Mouse (Mus musculus) left cerebral cortex, postnatal 4 days (tissue): ENCODE results near the gene Map2k5. TPM values are rescaled to one million over a fixed set of nuclear protein-coding genes. Genes with fewer than 3 reads are reported as not detected.
A peak's percentile ranks its signal among the peaks of the same experiment; 100 is the strongest.

ENCODE experiments used
- DNase-seq: peaks from one replicate; pipeline ENCODE4 v3.0.0-alpha.2; 2022
- intact Hi-C: fragments of 180-260 bp; cut with DNase I; formaldehyde crosslinking; loops from one replicate; pipeline ENCODE4 v1.15.1; 2025
- total RNA-seq, 2 experiments: library from RNA; stranded (reverse); gene quantifications; 2 replicates each; pipeline ENCODE4 v1.2.3; 2021

Map2k5 gene
- total RNA-seq, 2 experiments from 2014 or later: 32.9 to 38.4 TPM

- no peak for DNase-seq
- intact Hi-C loops: loop anchor here (5.0 to 10.0 kb wide), 4 partner anchors 328 to 852 kb away; partner anchors contain the start of genes Aagab, Iqch and Spesp1
Measured at GRCm38 (mm10) chr9:63136756-63137614, 240.7 kb downstream of the Map2k5 start.

- DNase-seq: no peak
- intact Hi-C loops: loop anchor here (5.0 to 10.0 kb wide), 4 partner anchors 329 to 851 kb away; partner anchors contain the start of genes Aagab, Iqch and Spesp1
Measured at GRCm38 (mm10) chr9:63136241-63136640, 241.5 kb downstream of the Map2k5 start.

DNA sequence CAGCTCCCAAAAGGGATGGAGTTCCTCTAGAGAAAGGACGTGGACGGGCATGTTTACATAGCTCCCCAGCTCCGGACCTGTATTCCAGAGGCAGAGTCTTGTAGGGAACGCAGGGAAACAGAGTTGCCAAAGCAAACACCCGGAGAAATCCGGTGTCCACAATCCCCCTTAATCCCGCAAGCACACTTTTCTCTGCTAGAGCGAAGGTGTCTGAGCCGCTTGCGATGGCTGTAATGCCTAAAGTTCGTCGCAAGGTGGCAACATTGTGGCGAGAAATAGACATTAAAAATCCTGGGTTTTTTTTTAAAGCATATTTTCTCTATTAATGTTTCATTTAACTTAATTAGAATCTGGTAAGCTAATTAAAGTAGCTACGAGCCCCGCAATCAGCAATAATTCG is 241.9 kb downstream of the Map2k5 start:
- no peak for DNase-seq
- intact Hi-C loops: loop anchor here (5.0 to 10.0 kb wide), 4 partner anchors 329 to 851 kb away; partner anchors contain the start of genes Aagab, Iqch and Spesp1

GRCm38 (mm10) chr9:63135356-63135755 is 242.3 kb downstream of the Map2k5 start:
- no peak for DNase-seq

GRCm38 (mm10) chr9:63133659-63134058 is 244.0 kb downstream of the Map2k5 start:
- no peak for DNase-seq
- intact Hi-C loops: loop anchor here (10.0 kb wide), 3 partner anchors 331 to 849 kb away; partner anchors contain the start of genes Aagab, Iqch and Spesp1

More at GRCm38 (mm10) chr9:63135356-63135755, 242.3 kb downstream of the Map2k5 start:
- intact Hi-C loops: loop anchor here (5.0 to 10.0 kb wide), 4 partner anchors 329 to 851 kb away; partner anchors contain the start of genes Aagab, Iqch and Spesp1

DNA sequence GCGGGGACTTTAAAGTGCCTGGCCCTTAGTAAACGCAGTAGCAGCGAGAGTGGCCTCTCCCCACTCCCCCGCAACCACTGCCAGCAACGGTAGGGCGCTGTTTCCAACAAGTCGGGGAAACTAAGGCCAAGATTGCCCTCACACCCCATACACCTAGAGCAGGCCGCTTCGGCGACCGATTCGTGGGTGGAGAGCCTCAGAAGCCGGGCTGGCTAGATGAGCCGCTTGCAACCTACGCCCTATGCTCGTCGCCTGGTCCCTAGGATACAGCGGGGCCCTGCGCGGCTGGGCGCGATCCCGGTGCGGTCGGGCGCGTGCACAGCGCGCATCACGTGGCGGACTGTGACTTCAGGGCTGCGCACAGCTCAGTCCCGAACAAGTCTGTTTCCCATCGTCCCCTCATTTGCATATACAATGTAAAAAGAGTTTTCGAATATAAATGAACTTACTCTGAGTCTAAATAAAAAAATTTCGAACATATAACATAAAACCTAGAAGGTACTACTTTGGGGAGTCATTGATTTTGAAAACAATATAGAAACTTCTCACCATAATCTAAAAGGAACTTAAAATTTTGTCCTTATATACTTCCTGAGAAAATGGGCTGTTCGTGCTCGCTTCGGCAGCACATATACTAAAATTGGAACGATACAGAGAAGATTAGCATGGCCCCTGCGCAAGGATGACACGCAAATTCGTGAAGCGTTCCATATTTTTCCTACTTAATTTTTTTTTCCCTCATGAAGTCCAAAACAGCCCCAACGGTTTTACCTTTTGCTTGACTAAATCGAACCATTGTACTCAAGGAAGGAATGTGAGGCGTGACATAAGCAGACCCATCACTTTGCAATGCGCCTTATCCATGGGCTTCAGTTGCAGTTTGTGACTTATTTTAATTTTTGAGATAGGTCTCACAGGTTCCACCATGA is 244.8 kb downstream of the Map2k5 start:
- intact Hi-C loops: loop anchor here (10.0 kb wide), 3 partner anchors 332 to 848 kb away; partner anchors contain the start of genes Aagab, Iqch and Spesp1
- DNase-seq: peak; percentile 93

DNA sequence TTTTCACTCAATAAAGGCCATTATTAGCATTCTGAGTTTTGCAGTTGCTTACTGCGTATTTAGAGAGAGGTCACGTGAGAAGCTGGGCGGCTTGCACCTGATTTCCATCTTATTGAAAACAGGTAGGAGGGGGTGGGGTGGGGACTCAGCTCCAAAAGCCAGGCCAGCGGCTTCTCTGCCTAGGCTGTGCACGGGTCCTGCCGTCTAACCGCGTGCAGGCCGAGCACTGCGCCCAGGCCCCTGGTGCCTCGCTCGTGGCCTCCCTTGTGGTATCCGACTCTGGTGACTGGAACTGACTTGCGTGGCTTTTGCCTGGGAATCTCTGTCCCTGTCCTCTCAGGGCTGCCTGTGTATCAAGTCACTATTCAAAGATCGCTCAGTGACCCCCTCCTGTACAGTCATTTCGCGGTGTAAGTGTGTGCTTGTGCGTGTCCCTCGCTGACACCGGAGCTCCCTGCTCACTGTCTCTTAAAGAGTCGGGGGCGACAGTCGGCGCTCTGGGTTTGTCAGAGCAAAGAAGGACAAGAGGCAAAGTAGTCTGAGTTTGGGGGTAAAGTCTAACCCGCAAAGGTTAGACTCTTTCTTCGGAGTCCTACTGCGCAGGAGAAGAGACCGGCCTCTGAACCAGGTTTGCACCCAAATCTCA is 245.6 kb downstream of the Map2k5 start:
- intact Hi-C loops: loop anchor here (10.0 kb wide), 3 partner anchors 333 to 847 kb away; partner anchors contain the start of genes Aagab, Iqch and Spesp1
- DNase-seq: no peak

DNA sequence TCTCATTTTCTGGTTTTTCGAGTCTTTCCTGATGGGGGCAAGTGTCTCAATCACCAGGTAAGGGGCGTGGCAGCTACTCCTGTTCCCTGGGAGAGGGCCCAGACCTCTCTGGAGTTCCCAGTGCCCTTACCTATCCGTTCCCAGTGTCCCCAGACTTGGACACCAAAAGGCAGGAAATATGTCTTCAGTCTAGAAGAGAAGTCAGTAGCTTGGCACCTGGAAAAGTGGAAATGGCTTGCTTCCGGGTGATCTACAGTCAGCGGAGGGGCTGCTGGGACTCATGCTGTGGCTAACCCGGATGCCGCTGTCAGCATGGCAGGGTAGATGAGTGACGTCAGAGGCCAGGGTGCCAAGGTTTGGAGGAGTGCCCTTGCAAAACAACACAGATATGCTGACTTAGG is 248.1 kb downstream of the Map2k5 start:
- intact Hi-C loops: loop anchor here (5.0 to 10.0 kb wide), 5 partner anchors 282 to 845 kb away; partner anchors contain the start of genes Aagab, Iqch and Spesp1

DNA sequence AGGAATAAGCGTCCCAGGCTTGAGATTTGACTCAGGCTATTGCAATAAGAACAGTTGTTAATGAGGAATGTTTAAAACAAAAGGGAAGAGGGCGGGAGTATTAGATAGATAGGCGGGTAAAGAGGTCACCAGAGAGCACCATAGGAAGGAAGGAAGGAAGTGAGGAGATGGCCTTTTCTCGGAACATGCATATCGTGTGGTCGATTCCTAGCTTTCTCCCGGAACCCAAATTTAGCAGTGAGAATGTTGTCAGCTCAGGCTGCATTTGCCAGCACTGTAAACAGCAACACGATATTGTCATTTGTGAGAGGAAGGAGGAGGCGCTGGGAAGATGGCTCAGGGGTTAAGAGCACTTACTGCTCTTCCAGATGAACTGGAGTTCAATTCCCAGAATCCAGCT is 253.2 kb downstream of the Map2k5 start:
- intact Hi-C loops: loop anchor here (5.0 kb wide), 1 partner anchor 142 kb away; no protein-coding TSS in a partner anchor
- DNase-seq: no peak

More for the DNA sequence above, 248.1 kb downstream of the Map2k5 start:
- no peak for DNase-seq

GRCm38 (mm10) chr9:63123451-63124438 is 254.0 kb downstream of the Map2k5 start:
- DNase-seq: peak; percentile 89
- intact Hi-C loops: loop anchor here (5.0 kb wide), 1 partner anchor 141 kb away; no protein-coding TSS in a partner anchor

GRCm38 (mm10) chr9:63122161-63122833 is 255.4 kb downstream of the Map2k5 start:
- DNase-seq: no peak
- intact Hi-C loops: loop anchor here (5.0 kb wide), 1 partner anchor 140 kb away; no protein-coding TSS in a partner anchor

- intact Hi-C loops: no loop called here
- DNase-seq: no peak
Measured at GRCm38 (mm10) chr9:63118385-63118784, 259.3 kb downstream of the Map2k5 start.

Other genes starting within 250 kb of the Map2k5 start
- under 1 TPM; 0.10 to 0.56 TPM for gene Skor1, start 228.9 kb downstream of the Map2k5 start, total RNA-seq
- 10 to 100 TPM; 21.5 to 24.5 TPM for gene 2300009A05Rik, start 21.3 kb upstream of the Map2k5 start, total RNA-seq
- under 1 TPM in 1 of 2 experiments, not detected in 1; 0.16 TPM for gene Iqch, start 224.6 kb upstream of the Map2k5 start, total RNA-seq
- gene Aagab, start 224.8 kb upstream of the Map2k5 start, total RNA-seq: 10 to 100 TPM; 46.5 to 47.2 TPM